Mouse (Mus musculus): ENCODE results near the gene Wbp11.

DNA sequence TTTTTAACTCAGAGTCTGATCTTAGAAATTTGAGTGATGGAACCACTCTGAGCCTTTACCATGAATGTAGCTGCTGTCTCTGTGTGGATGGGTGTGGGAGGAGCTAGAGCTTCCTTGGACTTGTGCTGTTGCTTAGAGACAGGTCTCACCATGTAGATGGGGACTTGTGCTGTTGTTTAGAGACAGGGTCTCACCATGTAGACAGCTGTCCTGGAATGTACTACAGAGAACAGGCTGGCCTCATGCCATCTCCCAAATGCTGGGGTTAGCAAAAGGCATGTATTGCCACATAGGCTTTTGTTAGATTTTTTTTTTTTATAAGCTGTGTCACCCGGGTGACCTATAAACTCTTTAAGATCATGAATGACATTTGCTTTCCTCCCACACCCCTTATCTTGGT lies 64.1 kb downstream of the Wbp11 start:
- TF ChIP-seq POLR2A (IDR thresholded peaks at IDR 0.05; ENCODE audit: low read depth, low read length) (no peak), CTCF (conservative IDR thresholded peaks at IDR 0.05; ENCODE audit: insufficient read depth, insufficient read length, low read depth, low read length) (no peak)

All from kidney, adult 2 months (tissue).